In genomic region chr2:171295603-171296002, GRCm38 (mm10) we compare ENCODE assay signal across 21 mouse cellular contexts.
A peak's percentile ranks its signal among the peaks of the same experiment; 100 is the strongest.
DNase-seq lines count a peak whose midpoint lies in the region; ATAC-seq lines count a peak whose summit lies in the region.
"Had no signal": no experiment of that assay in that cellular context is flagged by ENCODE, and none has a peak within 500 bp of the region (broad histone marks: within the 10 kb centered on the region; RNA-seq: fewer than 3 reads in every experiment).

No protein-coding gene starts in this region.

- H3K9ac ChIP-seq in midbrain, embryonic 11.5 days (ENCODE audit: low read length), result no peak overlapping the region

- H3K4me3 ChIP-seq in midbrain, embryonic 11.5 days (ENCODE audit: low read depth, low read length), result no peak overlapping the region
- H3K4me3 ChIP-seq in midbrain, embryonic 10.5 days, result no peak overlapping the region
- H3K4me3 ChIP-seq in limb, embryonic 10.5 days, result no peak overlapping the region

- H3K9me3 ChIP-seq in midbrain, embryonic 11.5 days (ENCODE audit: control insufficient read depth, low read length), result no peaks in the 10 kb centered on the region
- no peaks in the 10 kb centered on the region for H3K9me3 ChIP-seq in midbrain, embryonic 10.5 days (replicated peaks)
- no peaks in the 10 kb centered on the region for H3K9me3 ChIP-seq in limb, embryonic 10.5 days (replicated peaks)

- no peaks in the 10 kb centered on the region for H3K36me3 ChIP-seq in midbrain, embryonic 11.5 days (ENCODE audit: control insufficient read depth, insufficient read depth, low read length)
- no peaks in the 10 kb centered on the region for H3K36me3 ChIP-seq in midbrain, embryonic 10.5 days
- H3K36me3 ChIP-seq in limb, embryonic 10.5 days, result no peaks in the 10 kb centered on the region
- H3K36me3 ChIP-seq: G1E had no signal

- DNase-seq in heart, adult 11 months, result peak; percentile 70
- no peak for DNase-seq in heart, postnatal 14 days
- peak; percentile 77 for DNase-seq in midbrain, embryonic 11.5 days (ENCODE audit: low spot score, missing footprints)
- no peak for DNase-seq in midbrain, embryonic 10.5 days (ENCODE audit: low spot score)
- DNase-seq in limb, embryonic 10.5 days (ENCODE audit: low spot score), result no peak
- no peak for DNase-seq in left cerebral cortex, postnatal 10 days (ENCODE audit: extremely low spot score in 1 of 2, low spot score in 2 of 2)
- DNase-seq: adrenal gland, adult 2 months; adrenal gland, adult 8-10 months; adrenal gland, postnatal 10 days; adrenal gland, postnatal 14 days; adrenal gland, postnatal 25 days; adrenal gland, postnatal 36 days; B cell, adult 2 months; cerebellum, adult 11 months; cerebellum, adult 11-12 months; cerebellum, adult 18-20 months had no signal

- 86% methylated on average over 5 of the region's 5 CpGs for WGBS in midbrain, embryonic 11.5 days
- 90% methylated on average over 5 of the region's 5 CpGs for WGBS in midbrain, embryonic 10.5 days
- WGBS in limb, embryonic 10.5 days, result 89% methylated on average over 5 of the region's 5 CpGs

- ATAC-seq in midbrain, embryonic 11.5 days (ENCODE audit: low FRiP score), result no peak
- ATAC-seq: activated CD4-positive, CD25-positive, alpha-beta regulatory T cell, adult 4 months; CD4-positive, CD25-positive, alpha-beta regulatory T cell, adult 4 months; Patski had no signal

- no peak overlapping the region for H3K27ac ChIP-seq in midbrain, embryonic 11.5 days (ENCODE audit: low read depth, low read length)
- no peak overlapping the region for H3K27ac ChIP-seq in midbrain, embryonic 10.5 days (replicated peaks)
- 0 out of 2 replicates have a peak overlapping the region, but pooled peaks have one; percentile 4 for H3K27ac ChIP-seq in limb, embryonic 10.5 days

- H3K4me2 ChIP-seq in midbrain, embryonic 11.5 days, result no peak overlapping the region

- H3K27me3 ChIP-seq in midbrain, embryonic 11.5 days (ENCODE audit: control insufficient read depth, insufficient read depth, low read length), result no peaks in the 10 kb centered on the region
- H3K27me3 ChIP-seq in midbrain, embryonic 10.5 days (ENCODE audit: low read depth, poor library complexity, severe bottlenecking), result no peaks in the 10 kb centered on the region
- H3K27me3 ChIP-seq in limb, embryonic 10.5 days (ENCODE audit: low read depth, poor library complexity, severe bottlenecking), result no peaks in the 10 kb centered on the region
- H3K27me3 ChIP-seq: CH12.LX, Patski had no signal

- intact Hi-C loops in heart, postnatal 14 days (cut with DNase I), result no loop called here
- intact Hi-C loops in left cerebral cortex, postnatal 10 days (cut with DNase I), result no loop called here

- H3K4me1 ChIP-seq in midbrain, embryonic 11.5 days (ENCODE audit: control insufficient read depth, insufficient read depth, low read length), result no peaks in the 10 kb centered on the region
- H3K4me1 ChIP-seq in midbrain, embryonic 10.5 days, result no peaks in the 10 kb centered on the region
- H3K4me1 ChIP-seq in limb, embryonic 10.5 days, result peaks cover 13% of the 10 kb centered on the region

Comparison
In these comparisons a context has a peak if more than half of its experiments do, and no peak if none do; other contexts are left out.
1. DNase-seq: peak in heart, adult 11 months (single experiment) and midbrain, embryonic 11.5 days (single experiment); none in heart, postnatal 14 days (0 of 2), midbrain, embryonic 10.5 days (single experiment), limb, embryonic 10.5 days (single experiment) and left cerebral cortex, postnatal 10 days (0 of 2).